Mouse (Mus musculus) testis, postnatal 10 days (tissue): ENCODE measurements around the gene Pemt.
"Not testable (repeated sequence)": the region's sequence is repeated elsewhere in the genome, so short reads cannot be mapped to it uniquely, and the experiment has no call there.

ENCODE experiments used
- DNase-seq: peaks from one replicate; pipeline ENCODE4 v3.0.0; 2021; ENCODE audit warnings: low spot score

The Pemt gene

DNA sequence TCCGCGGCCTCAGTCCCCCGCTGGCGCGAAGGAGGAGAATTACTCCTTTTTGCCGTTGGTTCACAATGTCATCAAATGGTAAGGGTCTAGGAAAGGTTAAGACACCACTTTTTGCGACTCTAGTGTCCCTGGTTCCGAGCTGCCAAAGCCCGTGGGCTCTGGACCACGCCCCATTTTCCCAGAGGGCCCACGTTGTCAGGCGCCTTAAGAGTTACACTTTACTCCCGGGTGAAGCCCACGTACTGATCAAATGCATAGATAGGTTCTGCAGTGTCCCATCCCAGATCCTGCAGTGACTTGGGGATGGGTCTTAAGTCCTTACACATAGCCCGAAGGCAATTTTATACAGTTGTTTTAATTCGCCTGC is 97.9 kb downstream of the Pemt start:
- peak; percentile 59 for DNase-seq

DNA sequence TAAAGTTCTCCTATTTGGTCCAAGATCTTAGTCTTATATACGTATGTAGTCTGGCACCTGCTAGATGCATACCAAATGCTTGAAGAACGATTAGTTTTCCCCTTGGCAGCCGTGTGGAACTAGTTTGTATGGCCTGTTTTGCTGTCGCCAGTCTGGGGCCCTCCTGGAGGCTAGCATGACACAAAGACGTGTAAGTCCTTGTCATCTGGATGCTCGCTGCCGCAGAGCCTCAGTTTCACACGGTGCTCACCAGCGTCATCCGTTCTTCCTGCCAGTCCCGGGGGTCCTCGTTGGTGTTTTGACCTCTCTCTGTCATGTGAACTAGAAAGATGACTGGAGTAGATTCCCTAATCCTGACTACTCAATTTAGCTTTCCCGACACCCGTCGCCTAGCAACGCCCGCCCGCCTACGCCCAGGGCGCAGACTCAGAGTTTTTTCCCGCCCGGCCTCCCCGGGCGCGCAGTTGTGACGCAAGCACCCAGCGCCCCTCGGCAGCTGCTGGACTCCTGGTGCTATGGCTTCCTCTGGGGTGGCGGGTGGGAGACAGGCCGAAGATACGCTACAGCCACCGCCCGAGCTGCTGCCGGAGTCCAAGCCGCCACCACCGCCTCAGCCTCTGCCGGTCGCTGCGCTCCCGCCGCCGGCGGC is 98.4 kb downstream of the Pemt start, which contains the start of gene Med9:
Med9 (plus strand) TSS at position 455 of the 649 bp plus-strand sequence.
- DNase-seq, result peak; percentile 98

DNA sequence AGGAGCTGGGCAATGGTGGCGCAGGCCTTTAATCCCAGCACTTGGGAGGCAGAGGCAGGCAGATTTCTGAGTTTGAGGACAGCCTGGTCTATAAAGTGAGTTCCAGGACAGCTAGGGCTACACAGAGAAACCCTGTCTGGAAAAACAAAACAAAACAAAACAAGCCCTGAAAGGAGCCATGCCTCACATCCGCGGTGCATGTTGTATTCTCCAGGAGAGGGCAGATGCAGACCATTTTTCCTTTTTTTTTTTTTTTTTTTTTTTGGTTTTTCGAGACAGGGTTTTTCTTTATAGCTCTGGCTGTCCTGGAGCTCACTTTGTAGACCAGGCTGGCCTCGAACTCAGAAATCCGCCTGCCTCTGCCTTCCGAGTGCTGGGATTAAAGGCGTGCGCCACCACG is 101.4 kb downstream of the Pemt start:
- DNase-seq, result not testable (repeated sequence)

DNA sequence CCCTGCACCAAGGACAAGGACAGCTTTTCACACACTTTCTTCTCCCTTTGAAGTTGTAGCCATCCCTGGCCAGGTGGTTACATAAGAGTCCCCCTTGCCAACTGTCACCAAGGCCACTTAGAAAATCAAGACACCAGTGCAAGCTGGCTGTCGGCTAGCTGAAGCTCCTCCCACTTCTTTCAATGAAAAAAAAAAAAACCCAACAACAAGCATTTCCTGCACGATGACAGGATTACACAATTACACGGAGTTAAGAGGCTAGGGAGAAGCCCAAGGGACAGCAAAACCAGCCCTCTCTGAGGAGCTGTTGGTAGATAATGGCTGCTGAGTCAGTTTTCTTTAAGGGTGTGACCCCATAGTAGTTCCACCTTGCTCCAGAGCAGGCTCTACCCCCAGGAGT is 104.9 kb downstream of the Pemt start:
- DNase-seq, result peak; percentile 46

DNA sequence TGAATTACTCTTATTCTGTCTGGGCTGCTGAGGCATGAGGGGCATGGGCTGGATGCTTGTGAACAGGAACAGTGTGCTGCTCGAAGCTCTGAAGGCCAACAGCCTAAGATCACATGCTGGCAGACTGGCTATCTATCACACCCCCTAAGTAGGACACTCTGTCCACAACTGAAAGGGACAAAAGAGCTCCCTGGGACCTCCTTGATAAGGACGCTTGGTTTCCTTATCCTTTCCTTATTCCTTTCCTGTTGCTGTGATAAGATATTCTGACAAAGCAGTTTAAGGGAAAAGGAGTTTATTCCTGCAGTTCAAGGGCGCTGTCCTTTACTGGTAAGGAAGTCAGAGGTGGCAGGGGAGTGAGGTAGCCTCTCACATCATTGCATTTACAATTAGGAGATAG is 105.6 kb downstream of the Pemt start:
- DNase-seq, result no peak

DNA sequence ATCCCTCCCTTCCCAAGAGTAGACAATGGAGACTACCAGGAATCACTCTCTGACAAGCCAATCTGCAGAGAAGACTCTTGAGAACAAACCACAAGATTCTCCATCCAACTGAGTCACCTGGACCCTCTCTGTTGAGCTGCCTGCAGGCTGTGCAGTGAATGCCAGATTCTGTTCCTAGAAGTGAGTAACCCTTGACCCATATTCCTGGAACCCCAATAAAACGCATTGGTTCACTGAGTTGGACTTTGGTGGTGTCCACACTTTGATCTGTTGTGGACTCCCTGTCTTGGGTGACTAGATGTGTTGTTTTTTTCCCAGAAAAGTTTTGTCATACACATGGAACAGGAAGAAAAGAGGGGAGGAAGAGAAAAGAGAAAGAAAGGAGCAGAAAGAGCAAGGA is 106.5 kb downstream of the Pemt start:
- DNase-seq, result no peak

DNA sequence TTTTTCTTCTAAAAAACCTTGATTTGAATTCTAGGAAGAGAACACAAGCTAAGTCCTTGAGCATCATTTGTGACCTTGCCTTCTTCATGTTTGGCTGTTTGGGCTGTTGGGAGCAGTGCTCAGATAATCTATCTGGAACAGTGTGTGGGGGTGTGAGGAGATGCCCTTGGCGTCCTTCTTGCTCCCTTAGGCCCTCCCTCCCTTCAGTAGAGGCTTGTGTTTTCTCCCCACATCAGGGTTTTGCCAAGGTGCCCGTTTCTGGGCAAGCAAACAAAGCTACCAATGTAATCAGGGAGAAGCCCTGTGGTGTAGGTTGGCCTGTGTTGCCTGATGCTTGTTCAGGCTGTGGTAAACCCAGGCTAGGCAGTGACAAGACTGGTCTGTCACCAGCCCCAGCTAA is 108.7 kb downstream of the Pemt start:
- DNase-seq, result peak; percentile 45

DNA sequence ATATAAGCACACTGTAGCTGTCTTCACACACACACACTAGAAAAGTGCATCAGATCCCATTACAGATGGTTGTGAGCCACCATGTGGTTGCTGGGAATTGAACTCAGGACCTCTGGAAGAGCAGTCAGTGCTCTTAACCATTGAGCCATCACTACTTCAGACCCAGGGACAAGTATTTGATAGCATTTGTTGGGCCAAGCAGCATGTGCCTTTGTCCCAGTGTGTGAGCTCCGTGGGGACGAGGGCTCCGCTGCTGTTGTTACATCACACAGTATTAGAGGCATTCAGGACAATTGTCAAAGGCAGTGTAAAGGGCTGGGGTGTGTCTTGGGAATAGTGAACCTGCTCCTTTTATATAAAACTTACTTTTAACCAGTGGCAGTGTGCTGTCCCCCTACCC is 109.3 kb downstream of the Pemt start:
- DNase-seq, result no peak

DNA sequence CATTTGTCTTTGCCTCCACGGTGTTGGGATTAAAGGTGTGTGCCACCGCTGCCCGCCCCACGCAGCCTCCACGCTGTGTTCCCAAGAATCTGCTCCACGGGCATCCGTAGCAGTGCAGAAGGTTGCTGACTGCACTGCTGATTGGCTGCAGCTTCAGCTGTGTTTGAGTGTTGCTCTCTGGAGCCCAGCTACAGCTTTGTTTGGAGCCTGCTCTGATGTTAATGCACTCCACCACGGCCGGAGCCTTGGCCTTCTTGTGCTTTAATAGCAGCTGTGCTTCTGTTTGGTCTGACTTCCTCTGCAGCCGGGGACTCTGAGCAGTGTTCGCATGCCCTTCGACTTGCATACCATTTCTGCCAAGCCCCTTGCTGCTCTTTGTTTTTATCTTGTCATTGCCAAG is 112.3 kb downstream of the Pemt start:
- no peak for DNase-seq

DNA sequence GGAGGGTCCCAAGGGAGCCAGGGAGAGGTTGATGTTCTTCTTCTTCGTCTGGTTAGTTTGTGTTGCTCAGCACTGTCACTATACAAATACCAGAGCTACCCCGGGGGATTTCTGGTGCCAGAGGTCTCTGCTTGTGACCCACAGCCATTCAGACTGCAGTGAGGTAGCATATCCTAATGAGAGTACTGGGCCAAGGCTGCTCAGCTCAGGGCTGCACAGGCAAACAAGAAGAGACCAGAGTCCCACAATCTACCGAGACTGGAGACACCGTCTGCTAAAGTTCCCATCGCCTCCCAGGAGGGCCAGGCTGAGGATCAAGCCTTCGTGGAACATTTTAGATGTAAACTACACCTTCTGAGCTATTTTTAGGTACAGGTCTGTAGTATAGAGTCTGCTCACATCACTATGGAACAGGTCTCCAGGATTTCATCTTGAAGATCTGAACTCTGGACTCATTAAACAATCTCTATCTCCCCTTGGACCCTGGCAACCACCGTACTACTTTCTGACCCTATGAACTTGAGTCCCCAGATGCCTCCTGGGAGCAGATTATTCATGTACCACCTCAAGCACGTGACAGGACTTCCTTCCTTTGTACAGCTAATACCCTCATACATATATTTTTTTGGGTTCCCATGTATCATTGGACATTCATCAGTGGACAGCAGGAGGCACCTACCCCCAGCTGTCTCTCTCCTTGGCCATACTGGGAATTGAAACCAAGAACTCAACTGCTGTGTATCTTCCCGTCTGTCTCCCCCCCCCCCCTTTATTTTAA is 113.5 kb downstream of the Pemt start:
- no peak for DNase-seq

DNA sequence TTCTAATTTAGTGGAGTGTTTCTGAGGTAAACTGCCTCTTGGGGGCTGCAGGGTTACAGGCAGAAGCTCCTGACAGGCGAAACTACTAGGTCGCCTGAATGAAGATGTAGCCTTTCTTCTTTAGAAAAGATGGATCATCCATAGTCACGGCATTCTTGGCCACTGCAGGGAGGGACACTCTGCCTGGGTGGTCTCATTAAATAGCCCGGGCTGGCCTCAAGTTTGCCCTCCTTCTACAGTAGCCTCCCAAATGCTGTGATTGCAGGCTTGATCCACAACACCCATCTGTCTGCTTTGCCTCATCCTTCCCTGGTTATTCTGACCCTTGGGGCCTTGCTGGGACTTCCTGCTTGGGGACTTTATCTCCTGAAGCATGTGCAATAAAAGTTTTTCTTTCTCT is 116.3 kb downstream of the Pemt start:
- DNase-seq, result no peak

DNA sequence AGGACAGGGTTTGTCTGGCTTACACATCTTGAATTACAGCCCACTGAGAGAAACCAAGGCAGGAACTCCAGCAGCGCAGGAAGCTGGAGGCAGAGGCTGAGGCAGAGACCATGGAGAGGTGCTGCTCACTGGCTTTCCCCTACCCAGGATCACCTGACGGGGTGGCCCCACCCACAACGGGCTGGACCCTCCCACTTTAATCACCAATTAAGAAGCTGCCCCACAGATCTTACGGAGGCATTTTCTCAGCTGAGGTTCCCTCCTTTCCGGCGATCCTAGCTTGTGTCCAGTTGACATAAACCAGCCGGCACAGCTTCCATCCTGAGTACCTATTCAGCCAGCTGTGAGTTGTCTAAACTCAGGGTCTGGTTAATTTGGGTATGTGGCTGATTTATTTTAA is 125.0 kb downstream of the Pemt start:
- no peak for DNase-seq
